Mouse (Mus musculus): Measurements from ENCODE around the gene Pard3. TPM values are rescaled to one million over a fixed set of nuclear protein-coding genes. Genes with fewer than 3 reads are reported as not detected.

Pard3 gene
- polyA plus RNA-seq, 1 experiment, result 35.1 TPM

GRCm38 (mm10) chr8:127207455-127207854 lies 143.8 kb downstream of the Pard3 start:
- no peak for DNase-seq (ENCODE audit: low read depth)
- TF ChIP-seq POLR2A (IDR thresholded peaks at IDR 0.05; ENCODE audit: borderline replicate concordance, extremely low read depth, insufficient read depth, insufficient read length, poor library complexity, severe bottlenecking) (no peak), CTCF (IDR thresholded peaks at IDR 0.05; ENCODE audit: borderline replicate concordance, extremely low read depth, insufficient read depth, insufficient read length) (no peak)

- no peak for DNase-seq (ENCODE audit: low read depth)
- TF ChIP-seq CTCF (IDR thresholded peaks at IDR 0.05; ENCODE audit: borderline replicate concordance, extremely low read depth, insufficient read depth, insufficient read length) (no peak), POLR2A (IDR thresholded peaks at IDR 0.05; ENCODE audit: borderline replicate concordance, extremely low read depth, insufficient read depth, insufficient read length, poor library complexity, severe bottlenecking) (no peak)
Measured at GRCm38 (mm10) chr8:127210621-127211020, 146.9 kb downstream of the Pard3 start.

DNA sequence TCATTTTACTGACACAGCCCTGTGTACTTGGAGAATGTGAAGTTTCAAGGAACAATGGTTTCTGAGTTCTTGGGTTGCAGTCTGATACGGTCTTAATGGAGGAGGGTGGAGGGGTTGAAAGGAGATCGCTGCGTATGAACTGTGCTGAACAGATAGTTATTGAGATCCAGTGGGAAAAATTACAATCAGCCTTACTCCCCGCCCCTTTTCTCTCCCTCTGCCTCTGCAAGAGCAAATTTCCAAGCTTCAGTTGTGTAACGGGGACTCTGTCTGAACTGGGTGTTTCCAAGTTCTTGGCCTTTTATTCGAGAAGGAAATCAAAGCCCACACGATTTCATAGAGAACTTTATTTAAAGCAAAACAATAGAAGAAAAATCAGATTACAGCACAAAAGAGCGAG lies 150.6 kb downstream of the Pard3 start:
- DNase-seq (ENCODE audit: low read depth), result no peak
- TF ChIP-seq CTCF (IDR thresholded peaks at IDR 0.05; ENCODE audit: borderline replicate concordance, extremely low read depth, insufficient read depth, insufficient read length) (no peak), POLR2A (IDR thresholded peaks at IDR 0.05; ENCODE audit: borderline replicate concordance, extremely low read depth, insufficient read depth, insufficient read length, poor library complexity, severe bottlenecking) (no peak)

GRCm38 (mm10) chr8:127214748-127215433 lies 151.2 kb downstream of the Pard3 start:
- DNase-seq (ENCODE audit: low read depth), result peak; percentile 79
- no peak for TF ChIP-seq CTCF (IDR thresholded peaks at IDR 0.05; ENCODE audit: borderline replicate concordance, extremely low read depth, insufficient read depth, insufficient read length)
- TF ChIP-seq POLR2A (IDR thresholded peaks at IDR 0.05; ENCODE audit: borderline replicate concordance, extremely low read depth, insufficient read depth, insufficient read length, poor library complexity, severe bottlenecking), result no peak

DNA sequence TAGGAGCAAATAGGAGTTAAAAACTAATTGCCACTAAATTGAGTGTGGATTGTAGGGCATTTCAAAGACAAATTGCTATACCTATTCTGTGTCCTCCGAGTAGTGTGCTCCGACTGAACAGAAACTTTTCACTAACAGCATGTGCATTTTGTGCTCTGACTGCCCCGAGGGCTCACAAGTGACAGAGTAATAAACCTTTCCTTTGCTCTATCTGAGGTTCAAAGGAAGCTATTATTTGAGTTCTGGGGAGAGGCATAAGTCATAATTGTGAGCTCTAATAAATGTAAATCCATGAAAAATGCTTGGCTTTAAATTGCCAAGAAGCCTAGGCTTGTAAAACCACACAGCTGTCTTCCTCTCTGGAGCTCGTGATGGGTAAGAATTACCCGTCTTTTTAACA lies 156.5 kb downstream of the Pard3 start:
- no peak for TF ChIP-seq POLR2A (IDR thresholded peaks at IDR 0.05; ENCODE audit: borderline replicate concordance, extremely low read depth, insufficient read depth, insufficient read length, poor library complexity, severe bottlenecking)
- TF ChIP-seq CTCF (IDR thresholded peaks at IDR 0.05; ENCODE audit: borderline replicate concordance, extremely low read depth, insufficient read depth, insufficient read length), result no peak
- no peak for DNase-seq (ENCODE audit: low read depth)

DNA sequence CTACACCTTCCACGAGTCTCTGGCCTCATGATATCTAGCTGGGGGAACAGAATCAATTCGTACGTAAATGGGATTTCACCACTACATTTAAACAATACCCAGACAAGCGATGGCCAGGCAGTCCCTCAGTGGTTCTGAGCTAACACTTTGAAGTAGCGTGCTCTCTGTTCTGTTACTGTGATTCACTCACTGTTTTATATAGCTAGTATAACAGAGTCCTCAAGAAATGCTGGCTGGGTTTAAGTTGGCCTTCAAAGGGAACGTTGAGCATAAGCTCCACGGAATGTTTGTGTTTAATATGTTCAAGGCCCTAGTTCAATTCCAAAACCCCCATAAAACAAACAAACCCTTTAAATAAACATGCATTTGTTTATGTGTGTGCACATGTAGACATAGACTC lies 156.9 kb downstream of the Pard3 start:
- no peak for DNase-seq (ENCODE audit: low read depth)
- TF ChIP-seq CTCF (IDR thresholded peaks at IDR 0.05; ENCODE audit: borderline replicate concordance, extremely low read depth, insufficient read depth, insufficient read length) (no peak), POLR2A (IDR thresholded peaks at IDR 0.05; ENCODE audit: borderline replicate concordance, extremely low read depth, insufficient read depth, insufficient read length, poor library complexity, severe bottlenecking) (no peak)

GRCm38 (mm10) chr8:127222361-127222760 lies 158.7 kb downstream of the Pard3 start:
- no peak for TF ChIP-seq CTCF (IDR thresholded peaks at IDR 0.05; ENCODE audit: borderline replicate concordance, extremely low read depth, insufficient read depth, insufficient read length)
- DNase-seq (ENCODE audit: low read depth), result peak; percentile 19

- TF ChIP-seq POLR2A (IDR thresholded peaks at IDR 0.05; ENCODE audit: borderline replicate concordance, extremely low read depth, insufficient read depth, insufficient read length, poor library complexity, severe bottlenecking) (no peak), CTCF (IDR thresholded peaks at IDR 0.05; ENCODE audit: borderline replicate concordance, extremely low read depth, insufficient read depth, insufficient read length) (no peak)
- DNase-seq (ENCODE audit: low read depth), result peak; percentile 39
Measured at GRCm38 (mm10) chr8:127226996-127227395, 163.3 kb downstream of the Pard3 start.

DNA sequence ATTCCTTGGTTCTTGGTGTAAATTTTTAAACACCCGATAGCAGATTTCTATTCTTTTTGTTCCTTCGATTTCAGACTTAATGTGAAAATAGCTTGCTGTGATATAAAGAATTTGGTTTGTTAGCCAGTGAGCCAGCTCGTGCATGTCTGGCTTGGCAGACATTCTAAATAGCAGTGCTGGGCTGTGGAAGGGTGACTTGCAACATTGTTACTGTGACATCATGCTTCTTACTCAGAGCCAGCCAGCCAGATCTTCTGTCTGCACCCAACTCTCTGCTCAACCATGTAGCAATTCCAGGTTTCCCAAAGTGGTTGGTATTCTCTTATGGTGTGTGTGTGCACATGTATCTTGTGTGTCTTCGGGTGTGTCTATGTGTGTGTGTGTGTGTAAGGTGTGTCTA lies 163.7 kb downstream of the Pard3 start:
- TF ChIP-seq CTCF (IDR thresholded peaks at IDR 0.05; ENCODE audit: borderline replicate concordance, extremely low read depth, insufficient read depth, insufficient read length) (no peak), POLR2A (IDR thresholded peaks at IDR 0.05; ENCODE audit: borderline replicate concordance, extremely low read depth, insufficient read depth, insufficient read length, poor library complexity, severe bottlenecking) (no peak)
- peak; percentile 64 for DNase-seq (ENCODE audit: low read depth)

- no peak for TF ChIP-seq POLR2A (IDR thresholded peaks at IDR 0.05; ENCODE audit: borderline replicate concordance, extremely low read depth, insufficient read depth, insufficient read length, poor library complexity, severe bottlenecking)
- no peak for TF ChIP-seq CTCF (IDR thresholded peaks at IDR 0.05; ENCODE audit: borderline replicate concordance, extremely low read depth, insufficient read depth, insufficient read length)
- DNase-seq (ENCODE audit: low read depth), result no peak
Measured at GRCm38 (mm10) chr8:127229325-127230232, 165.9 kb downstream of the Pard3 start.

DNA sequence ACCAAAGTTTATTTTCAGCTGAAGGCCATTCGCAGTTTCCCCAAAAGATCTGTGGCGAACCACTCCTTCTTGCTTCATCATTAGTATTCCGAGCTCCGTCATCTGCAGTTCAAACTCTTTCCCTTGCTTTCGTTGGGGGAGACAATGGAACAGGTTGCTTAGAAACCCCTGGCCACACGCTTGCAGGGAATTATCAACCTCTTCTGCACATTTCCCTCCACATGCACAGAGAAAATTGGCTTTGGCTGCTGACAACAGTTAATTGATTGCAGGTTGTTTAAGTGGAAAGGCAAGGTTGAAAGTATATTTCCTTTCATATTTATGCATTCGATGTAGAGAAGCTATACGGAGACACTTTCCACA lies 166.5 kb downstream of the Pard3 start:
- peak; percentile 65 for DNase-seq (ENCODE audit: low read depth)
- TF ChIP-seq POLR2A (IDR thresholded peaks at IDR 0.05; ENCODE audit: borderline replicate concordance, extremely low read depth, insufficient read depth, insufficient read length, poor library complexity, severe bottlenecking) (no peak), CTCF (IDR thresholded peaks at IDR 0.05; ENCODE audit: borderline replicate concordance, extremely low read depth, insufficient read depth, insufficient read length) (no peak)

- no peak for TF ChIP-seq POLR2A (IDR thresholded peaks at IDR 0.05; ENCODE audit: borderline replicate concordance, extremely low read depth, insufficient read depth, insufficient read length, poor library complexity, severe bottlenecking)
- TF ChIP-seq CTCF (IDR thresholded peaks at IDR 0.05; ENCODE audit: borderline replicate concordance, extremely low read depth, insufficient read depth, insufficient read length), result no peak
- DNase-seq (ENCODE audit: low read depth), result no peak
Measured at GRCm38 (mm10) chr8:127243351-127243750, 179.7 kb downstream of the Pard3 start.
